Mouse (Mus musculus) liver, embryonic 14.5 days (tissue): Measurements from ENCODE around the gene Ttc37.

Experiments used
- CTCF ChIP-seq: IDR thresholded peaks from 2 replicates; pipeline ENCODE4 v1.5.1; 2016; ENCODE audit warnings: antibody characterized with exemption, low read depth, control low read depth
- EP300 ChIP-seq: IDR thresholded peaks from 2 replicates; pipeline ENCODE4 v1.6.1; 2016; ENCODE audit warnings: antibody characterized with exemption, low read depth

DNA sequence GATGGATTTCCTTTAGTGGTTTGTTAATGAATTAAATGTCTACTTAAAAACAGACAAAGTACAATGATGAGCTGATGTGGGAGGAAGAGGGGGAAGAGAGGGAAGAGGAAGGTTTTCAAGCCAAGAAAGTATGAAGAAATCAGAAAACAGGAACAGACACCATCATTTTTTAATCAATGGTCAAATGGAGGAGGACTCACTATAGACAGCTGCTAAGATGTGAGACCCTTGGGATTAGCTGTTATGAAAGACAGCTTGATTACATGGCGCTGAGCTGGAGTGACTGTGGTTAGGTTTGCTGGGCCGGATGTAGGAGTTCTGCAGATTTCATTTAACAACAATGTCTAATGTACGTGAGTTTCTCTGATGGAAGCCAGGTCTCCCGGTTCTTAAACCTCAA is 35.0 kb upstream of the Ttc37 start:
- TF ChIP-seq CTCF (no peak), EP300 (no peak)
